Mouse (Mus musculus) CH12.LX (cell line): Measurements from ENCODE around the gene Barx1.

Experiments used
- CTCF ChIP-seq, 2 experiments: IDR thresholded peaks in 1 of 2; conservative IDR thresholded peaks in 1 of 2; 2 replicates each; pipeline ENCODE4 v1.5.1; 2011 to 2012; ENCODE audit warnings: low read depth in 2 of 2, low read length in 2 of 2, improper control_type of control experiment in 1 of 2, inconsistent platforms in 1 of 2, mild to moderate bottlenecking in 1 of 2, moderate library complexity in 1 of 2
- MAX ChIP-seq: IDR thresholded peaks from 2 replicates; pipeline ENCODE4 v1.6.1; 2011; ENCODE audit warnings: low read length, improper control_type of control experiment

DNA sequence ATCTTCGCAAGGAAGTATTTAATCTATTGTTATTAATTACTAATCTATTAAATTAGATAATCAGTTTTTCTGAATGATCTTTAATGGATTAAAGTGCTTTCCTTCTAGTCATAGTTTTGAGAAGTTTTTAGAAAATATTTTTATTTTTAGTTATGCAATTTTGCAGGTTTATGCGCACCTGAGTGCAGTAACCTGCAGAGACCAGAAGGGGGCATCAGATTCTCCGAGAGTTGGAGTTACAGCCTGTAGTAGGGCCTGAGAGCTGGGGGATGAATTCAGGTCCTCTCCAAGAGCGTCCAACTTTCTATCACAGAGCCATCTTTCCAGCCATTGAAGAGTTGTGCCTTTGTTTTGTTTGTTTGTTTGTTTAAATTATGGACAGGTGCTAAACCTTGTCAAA, 16.1 kb upstream of the Barx1 start:
- TF ChIP-seq MAX = no peak
- TF ChIP-seq CTCF (conservative IDR thresholded peaks at IDR 0.05 in 1 of 2, IDR thresholded peaks at IDR 0.05 in 1 of 2; ENCODE audit: low read depth in 2 of 2, low read length in 2 of 2) = no peak
